Mouse (Mus musculus): ENCODE data around the gene Brd3os. TPM values are rescaled to one million over a fixed set of nuclear protein-coding genes. Genes with fewer than 3 reads are reported as not detected.

Gene Brd3os
- polyA plus RNA-seq, 1 experiment from 2014 or later: 0.60 TPM

- WGBS (ENCODE audit: insufficient replicate concordance): 14% methylated on average over 2 of the region's 2 CpGs
- DNase-seq (peak; percentile 40), ATAC-seq (ENCODE audit: low read depth) (peak; percentile 71)
- H3K36me3 ChIP-seq: peaks cover 54% of the 10 kb centered on the region
- H3K9ac ChIP-seq: peak overlapping the region; percentile 90
- H3K9me3 ChIP-seq (replicated peaks): no peaks in the 10 kb centered on the region
- 0 out of 2 replicates have a peak overlapping the region, but pooled peaks have one; percentile 11 for H3K4me3 ChIP-seq (replicated peaks)
- peak overlapping the region; percentile 92 for H3K27ac ChIP-seq
- peak overlapping the region; percentile 87 for H3K4me2 ChIP-seq
- H3K4me1 ChIP-seq (replicated peaks): peaks cover 87% of the 10 kb centered on the region
- no peaks in the 10 kb centered on the region for H3K27me3 ChIP-seq
Measured at GRCm38 (mm10) chr2:27470535-27470934, 28.4 kb downstream of the Brd3os start.

GRCm38 (mm10) chr2:27471170-27471584, 29.1 kb downstream of the Brd3os start:
- peak overlapping the region; percentile 92 for H3K27ac ChIP-seq
- H3K9me3 ChIP-seq (replicated peaks): no peaks in the 10 kb centered on the region
- peaks cover 87% of the 10 kb centered on the region for H3K4me1 ChIP-seq (replicated peaks)
- peaks cover 48% of the 10 kb centered on the region for H3K36me3 ChIP-seq
- no peaks in the 10 kb centered on the region for H3K27me3 ChIP-seq
- no peak for ATAC-seq (ENCODE audit: low read depth)
- peak overlapping the region; percentile 90 for H3K9ac ChIP-seq
- DNase-seq: no peak
- H3K4me2 ChIP-seq: peak overlapping the region; percentile 87
- H3K4me3 ChIP-seq (replicated peaks): 0 out of 2 replicates have a peak overlapping the region, but pooled peaks have one; percentile 11

GRCm38 (mm10) chr2:27473061-27473765, 31.1 kb downstream of the Brd3os start:
- Histone ChIP-seq H3K36me3 (peaks cover 34% of the 10 kb centered on the region), H3K4me3 (replicated peaks) (peak overlapping the region; percentile 94), H3K4me1 (replicated peaks) (peaks cover 79% of the 10 kb centered on the region), H3K27me3 (no peaks in the 10 kb centered on the region), H3K9ac (peak overlapping the region; percentile 90), H3K9me3 (replicated peaks) (no peaks in the 10 kb centered on the region), H3K27ac (peak overlapping the region; percentile 92), H3K4me2 (peak overlapping the region; percentile 87)
- no peak for DNase-seq
- no peak for ATAC-seq (ENCODE audit: low read depth)
- 56% methylated on average over 7 of the region's 7 CpGs for WGBS (ENCODE audit: insufficient replicate concordance)

GRCm38 (mm10) chr2:27473911-27474310, 31.8 kb downstream of the Brd3os start:
- ATAC-seq (ENCODE audit: low read depth) (no peak), DNase-seq (no peak)
- WGBS (ENCODE audit: insufficient replicate concordance): 31% methylated on average over 4 of the region's 4 CpGs
- Histone ChIP-seq H3K4me3 (replicated peaks) (peak overlapping the region; percentile 94), H3K4me2 (peak overlapping the region; percentile 87), H3K27me3 (no peaks in the 10 kb centered on the region), H3K9me3 (replicated peaks) (no peaks in the 10 kb centered on the region), H3K27ac (peak overlapping the region; percentile 89; the same call in 1 of the 2 replicates), H3K4me1 (replicated peaks) (peaks cover 72% of the 10 kb centered on the region), H3K36me3 (peaks cover 27% of the 10 kb centered on the region), H3K9ac (peak overlapping the region; percentile 90)

GRCm38 (mm10) chr2:27474621-27475484, 32.7 kb downstream of the Brd3os start:
- Histone ChIP-seq H3K27me3 (no peaks in the 10 kb centered on the region), H3K9me3 (replicated peaks) (no peaks in the 10 kb centered on the region), H3K36me3 (peaks cover 20% of the 10 kb centered on the region), H3K27ac (peak overlapping the region; percentile 89), H3K4me1 (replicated peaks) (peaks cover 67% of the 10 kb centered on the region), H3K4me3 (replicated peaks) (peak overlapping the region; percentile 94), H3K4me2 (peak overlapping the region; percentile 87), H3K9ac (peak overlapping the region; percentile 90)
- peak; percentile 13 for ATAC-seq (ENCODE audit: low read depth)
- DNase-seq: peak; percentile 33
- under 1% methylated on average over 84 of the region's 84 CpGs for WGBS (ENCODE audit: insufficient replicate concordance)

GRCm38 (mm10) chr2:27475495-27476302, 33.6 kb downstream of the Brd3os start:
- Histone ChIP-seq H3K27ac (peak overlapping the region; percentile 93), H3K4me3 (replicated peaks) (peak overlapping the region; percentile 94), H3K4me1 (replicated peaks) (peaks cover 65% of the 10 kb centered on the region), H3K9ac (peak overlapping the region; percentile 90), H3K9me3 (replicated peaks) (no peaks in the 10 kb centered on the region), H3K36me3 (peaks cover 20% of the 10 kb centered on the region), H3K4me2 (peak overlapping the region; percentile 87), H3K27me3 (no peaks in the 10 kb centered on the region)
- ATAC-seq (ENCODE audit: low read depth) (peak; percentile 95), DNase-seq (peak; percentile 86)
- under 1% methylated on average over 91 of the region's 96 CpGs for WGBS (ENCODE audit: insufficient replicate concordance)

GRCm38 (mm10) chr2:27476303-27477192, 34.4 kb downstream of the Brd3os start:
- ATAC-seq (ENCODE audit: low read depth): no peak
- H3K36me3 ChIP-seq: peaks cover 13% of the 10 kb centered on the region
- WGBS (ENCODE audit: insufficient replicate concordance): 34% methylated on average over 11 of the region's 11 CpGs
- H3K9me3 ChIP-seq (replicated peaks): no peaks in the 10 kb centered on the region
- peaks cover 57% of the 10 kb centered on the region for H3K4me1 ChIP-seq (replicated peaks)
- DNase-seq: no peak
- H3K27me3 ChIP-seq: no peaks in the 10 kb centered on the region
- H3K4me3 ChIP-seq (replicated peaks): peak overlapping the region; percentile 94
- H3K9ac ChIP-seq: peak overlapping the region; percentile 90
- peak overlapping the region; percentile 87 for H3K4me2 ChIP-seq
- peak overlapping the region; percentile 93 for H3K27ac ChIP-seq

- Histone ChIP-seq H3K4me1 (replicated peaks) (peaks cover 25% of the 10 kb centered on the region), H3K9ac (0 out of 2 replicates have a peak overlapping the region, but pooled peaks have one; percentile 4), H3K27me3 (no peaks in the 10 kb centered on the region), H3K36me3 (no peaks in the 10 kb centered on the region), H3K4me3 (replicated peaks) (no peak overlapping the region), H3K9me3 (replicated peaks) (no peaks in the 10 kb centered on the region), H3K27ac (peak overlapping the region; percentile 50), H3K4me2 (no peak overlapping the region)
- DNase-seq: no peak
- ATAC-seq (ENCODE audit: low read depth): no peak
- WGBS (ENCODE audit: insufficient replicate concordance): 49% methylated on average over 4 of the region's 4 CpGs
Measured at GRCm38 (mm10) chr2:27479821-27480220, 37.7 kb downstream of the Brd3os start.

- peaks cover 25% of the 10 kb centered on the region for H3K4me1 ChIP-seq (replicated peaks)
- no peaks in the 10 kb centered on the region for H3K27me3 ChIP-seq
- peak overlapping the region; percentile 9; the same call in 1 of the 2 replicates for H3K27ac ChIP-seq
- no peak for DNase-seq
- WGBS (ENCODE audit: insufficient replicate concordance): 53% methylated on average over 4 of the region's 4 CpGs
- H3K9me3 ChIP-seq (replicated peaks): no peaks in the 10 kb centered on the region
- H3K9ac ChIP-seq: no peak overlapping the region
- H3K36me3 ChIP-seq: no peaks in the 10 kb centered on the region
- no peak overlapping the region for H3K4me3 ChIP-seq (replicated peaks)
- no peak for ATAC-seq (ENCODE audit: low read depth)
- no peak overlapping the region for H3K4me2 ChIP-seq
Measured at GRCm38 (mm10) chr2:27480367-27480766, 38.2 kb downstream of the Brd3os start.

- Histone ChIP-seq H3K4me3 (replicated peaks) (no peak overlapping the region), H3K27me3 (no peaks in the 10 kb centered on the region), H3K4me2 (no peak overlapping the region), H3K9me3 (replicated peaks) (no peaks in the 10 kb centered on the region), H3K9ac (no peak overlapping the region), H3K4me1 (replicated peaks) (peaks cover 20% of the 10 kb centered on the region), H3K36me3 (no peaks in the 10 kb centered on the region), H3K27ac (no peak overlapping the region)
- 53% methylated on average over 7 of the region's 7 CpGs for WGBS (ENCODE audit: insufficient replicate concordance)
- DNase-seq (no peak), ATAC-seq (ENCODE audit: low read depth) (no peak)
Measured at GRCm38 (mm10) chr2:27482265-27482861, 40.2 kb downstream of the Brd3os start.
